Mouse (Mus musculus): ENCODE results near the gene Mybphl.

DNA sequence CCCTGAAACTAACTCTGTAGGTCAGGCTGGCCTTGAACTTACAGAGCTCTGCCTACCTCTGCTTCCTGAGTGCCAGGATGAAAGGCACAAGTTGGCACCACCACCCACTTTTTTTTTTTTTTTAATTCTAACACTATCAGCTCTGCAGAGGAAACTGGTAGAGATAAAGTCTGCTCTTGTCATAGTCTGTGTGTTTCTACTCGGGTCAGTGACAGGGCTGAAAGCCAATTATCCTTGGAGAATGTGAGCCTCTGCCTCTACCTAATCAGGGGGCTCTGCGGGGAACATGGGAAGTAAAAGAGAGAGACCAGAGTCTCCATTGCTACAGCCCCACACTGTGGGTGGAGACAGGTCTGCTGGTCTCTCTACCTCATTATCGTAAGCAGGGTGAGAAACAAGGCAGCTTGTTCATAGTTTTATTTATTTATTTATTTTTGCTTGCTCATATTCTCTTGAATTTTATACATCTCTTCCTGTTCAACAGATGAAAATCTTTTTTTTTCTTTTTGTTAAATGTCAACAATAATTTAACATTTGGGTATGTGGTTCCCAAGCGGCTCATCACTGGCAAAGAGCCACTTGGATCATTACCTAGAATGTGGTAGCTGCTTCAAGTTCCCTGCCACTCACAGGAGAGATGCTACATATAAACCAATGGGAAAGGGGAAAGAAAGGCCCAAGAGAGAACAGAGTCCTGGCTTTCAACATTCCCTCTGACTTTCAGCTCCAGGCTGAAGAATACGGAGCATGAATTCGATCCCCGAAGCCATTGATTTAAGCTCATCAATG is 14.4 kb downstream of the Mybphl start:
- no peak for TF ChIP-seq CTCF (IDR thresholded peaks at IDR 0.05; ENCODE audit: control insufficient read depth, insufficient read depth, insufficient replicate concordance, low read depth, low read length)
- no peak for TF ChIP-seq POLR2A (IDR thresholded peaks at IDR 0.05; ENCODE audit: control insufficient read depth, low read depth, low read length)
